Mouse (Mus musculus) c-Kit-negative CD71-positive TER-119-positive erythroid progenitor cells, embryonic 14.5 days (primary cell): ENCODE data around the gene Med7.
"Not testable (repeated sequence)": the region's sequence is repeated elsewhere in the genome, so short reads cannot be mapped to it uniquely, and the experiment has no call there.

Experiments used
- DNase-seq: peaks from one replicate; pipeline ENCODE4 v3.0.0-alpha.2; 2013; ENCODE audit warnings: low read depth, low spot score

Gene Med7

DNA sequence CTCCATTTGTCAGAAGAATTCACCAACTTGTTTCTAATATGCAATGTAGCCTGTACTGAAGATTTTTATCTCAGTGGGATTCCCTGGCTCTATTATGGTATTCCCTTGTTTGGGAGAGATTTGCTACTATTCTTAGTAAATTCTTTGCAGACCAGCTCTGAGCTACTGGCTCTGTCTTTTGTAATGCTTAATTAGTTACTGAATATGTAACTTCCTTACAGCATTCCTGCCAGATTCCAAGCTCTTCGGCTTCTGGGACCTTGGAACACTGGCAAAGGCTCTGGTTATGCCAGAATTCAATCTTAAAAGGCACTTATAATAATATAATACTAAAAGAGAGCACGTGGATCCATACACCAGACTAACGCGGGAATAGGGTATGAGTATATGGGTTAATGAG, 8.6 kb upstream of the Med7 start:
- DNase-seq: not testable (repeated sequence)

DNA sequence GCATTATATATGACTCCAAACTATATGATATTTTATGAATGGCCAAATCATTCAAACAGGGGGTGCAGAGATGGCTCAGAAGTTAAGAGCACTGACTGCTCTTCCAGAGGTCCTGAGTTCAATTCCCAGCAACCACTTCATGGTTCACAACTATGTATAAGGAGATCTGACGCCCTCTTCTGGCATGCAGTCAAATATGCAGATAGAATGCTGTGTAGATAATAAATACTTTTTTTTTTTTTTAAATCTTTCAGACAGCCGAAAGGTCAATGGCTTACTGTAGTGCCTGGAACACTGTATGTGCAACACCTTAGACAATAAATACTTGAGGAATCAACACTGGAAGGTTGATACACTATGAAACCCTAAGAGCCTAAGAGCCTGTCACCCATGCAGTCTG, 6.6 kb upstream of the Med7 start:
- no peak for DNase-seq

DNA sequence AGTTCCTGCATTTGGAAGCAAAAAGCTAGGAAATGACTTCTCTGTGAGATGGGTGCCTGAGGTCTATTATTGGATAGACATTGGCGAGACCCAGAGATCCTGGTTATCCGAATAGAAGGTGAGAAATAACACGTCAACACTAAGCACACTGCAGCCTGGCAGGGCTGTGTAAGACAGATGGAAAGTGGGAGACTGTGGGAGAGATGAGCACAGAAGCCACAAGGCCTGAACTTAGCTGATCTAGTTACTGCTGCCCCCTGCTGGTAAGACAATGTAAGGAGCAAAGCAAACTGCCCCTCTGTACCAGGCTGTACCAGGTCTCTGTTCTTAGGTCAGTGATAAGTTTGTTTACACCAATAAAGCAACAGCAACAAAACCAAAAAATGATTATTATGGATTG, 5.6 kb upstream of the Med7 start:
- DNase-seq: peak; percentile 69

DNA sequence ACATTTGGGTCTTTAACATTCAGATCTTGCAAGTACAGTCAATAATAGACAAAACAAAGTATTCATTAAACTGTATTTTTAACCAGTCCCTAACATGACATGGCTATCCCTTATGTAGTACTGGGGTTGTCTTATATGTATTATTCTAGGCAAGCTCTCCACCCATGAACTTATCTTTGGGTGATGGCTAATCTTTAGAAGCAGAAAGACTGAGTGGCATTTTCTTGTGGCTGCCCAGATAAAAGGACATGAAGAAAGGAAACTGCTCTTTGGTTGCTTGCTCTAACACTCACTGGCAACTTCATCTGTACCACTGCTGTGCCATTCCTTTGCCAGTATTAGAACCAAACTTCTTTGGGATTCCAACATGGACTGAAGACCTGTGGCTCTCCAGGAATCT, 1.4 kb upstream of the Med7 start:
- no peak for DNase-seq

DNA sequence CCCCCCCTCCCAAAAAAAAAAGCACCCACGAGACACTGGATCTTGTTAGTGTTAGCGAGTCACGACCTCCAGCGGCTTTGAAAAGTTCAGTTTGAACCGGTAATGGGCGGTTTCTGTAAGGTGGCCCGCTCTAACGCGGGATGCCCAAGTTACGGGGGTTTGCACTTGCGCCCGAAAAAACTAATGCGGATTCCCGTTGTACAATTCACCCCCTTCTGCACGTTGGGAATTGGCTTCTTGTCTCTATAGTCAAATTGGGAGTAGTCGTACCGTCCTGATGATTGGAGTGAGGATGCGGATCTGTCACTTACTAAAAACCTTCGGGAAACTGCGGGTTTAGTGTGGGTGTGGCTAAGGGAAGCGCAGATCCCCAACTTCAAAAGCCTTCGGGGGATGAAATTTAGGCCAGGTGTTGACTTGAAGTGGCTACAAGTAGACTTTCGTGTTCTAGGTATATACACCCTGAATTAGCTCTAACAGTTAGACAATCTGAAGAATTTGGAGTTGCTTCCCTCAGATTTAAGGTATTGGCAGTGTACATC, 805 bp downstream of the Med7 start:
- DNase-seq: peak; percentile 75

DNA sequence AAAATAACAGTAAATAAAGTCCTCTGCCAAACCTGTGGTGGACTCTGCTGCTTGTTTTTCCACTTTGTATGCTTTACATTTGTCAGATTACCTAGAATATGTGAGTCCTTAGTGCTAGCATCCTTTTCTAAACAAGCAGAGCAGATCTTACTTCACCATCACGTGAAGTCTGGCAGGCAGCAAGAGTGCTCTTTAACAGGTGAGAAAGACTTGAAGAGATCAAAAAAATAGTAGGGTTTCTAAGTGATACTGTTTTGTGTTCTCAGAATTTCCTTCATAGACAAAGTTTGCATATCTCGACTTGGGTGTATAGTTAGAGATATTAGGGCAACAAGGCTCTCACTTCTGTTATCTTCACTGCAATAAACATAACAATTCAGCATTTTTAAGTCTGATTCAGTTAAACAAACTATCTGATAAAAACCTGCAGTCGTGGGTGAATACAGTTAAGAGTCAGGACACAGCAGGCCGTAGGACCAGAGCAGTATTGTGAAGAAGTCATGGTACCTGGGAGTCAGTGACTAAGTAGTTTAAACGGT, 2.3 kb downstream of the Med7 start:
- no peak for DNase-seq

DNA sequence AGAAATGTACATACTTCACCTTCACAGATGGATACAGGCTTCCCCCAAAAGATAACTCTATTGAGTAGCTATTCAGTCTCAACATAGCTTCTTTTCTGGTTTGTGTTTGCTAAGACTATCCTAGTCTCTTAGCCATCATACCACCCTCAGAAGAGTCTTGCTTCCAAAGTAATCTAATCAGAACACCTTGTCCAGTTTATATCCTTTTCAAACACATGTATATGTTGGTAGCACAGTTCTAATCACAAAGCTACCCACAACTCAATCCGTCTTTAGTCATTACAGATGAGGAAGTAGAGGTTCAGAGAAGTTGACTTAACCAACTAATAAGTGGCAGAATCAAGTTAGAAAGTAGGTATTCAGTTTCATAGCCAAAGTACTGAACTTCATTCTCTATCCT, 5.0 kb downstream of the Med7 start:
- DNase-seq: no peak

DNA sequence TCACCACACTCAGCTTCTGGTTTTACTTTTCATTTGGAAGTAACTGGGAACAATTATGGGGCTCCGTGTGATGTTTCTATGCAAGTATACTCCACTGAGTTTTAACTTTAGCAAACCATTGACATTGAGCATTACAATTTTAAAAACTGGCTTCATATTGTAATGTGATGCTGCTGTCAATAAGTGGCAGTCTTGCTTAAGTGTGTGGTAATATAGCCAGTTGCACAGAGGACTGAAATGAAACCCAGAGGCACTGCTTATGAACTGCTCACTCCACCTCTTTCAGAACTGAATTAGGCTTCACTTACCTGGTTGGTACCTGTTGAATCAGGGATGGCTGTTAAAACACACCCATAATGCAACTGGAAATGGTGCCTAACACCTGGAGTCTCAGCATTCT, 6.4 kb downstream of the Med7 start:
- no peak for DNase-seq

DNA sequence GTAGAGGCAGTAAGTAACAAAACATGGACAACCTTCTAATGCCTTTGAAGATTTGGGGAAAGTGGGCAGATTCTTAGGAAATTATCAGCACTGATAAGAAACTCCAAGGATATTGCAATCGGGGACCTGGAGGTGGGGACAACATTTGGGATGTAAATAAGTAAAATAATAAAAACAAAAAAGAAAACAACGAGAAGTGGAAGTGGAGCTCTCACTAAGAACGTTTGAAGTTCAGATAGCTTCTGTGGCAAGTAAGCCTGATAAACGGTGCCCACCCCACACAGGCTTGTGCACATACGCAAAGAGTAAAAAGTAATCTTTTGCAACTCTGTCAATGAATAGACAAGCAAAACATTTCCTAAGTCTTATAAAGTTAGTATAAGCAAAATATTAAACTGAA, 7.3 kb downstream of the Med7 start:
- DNase-seq: no peak

DNA sequence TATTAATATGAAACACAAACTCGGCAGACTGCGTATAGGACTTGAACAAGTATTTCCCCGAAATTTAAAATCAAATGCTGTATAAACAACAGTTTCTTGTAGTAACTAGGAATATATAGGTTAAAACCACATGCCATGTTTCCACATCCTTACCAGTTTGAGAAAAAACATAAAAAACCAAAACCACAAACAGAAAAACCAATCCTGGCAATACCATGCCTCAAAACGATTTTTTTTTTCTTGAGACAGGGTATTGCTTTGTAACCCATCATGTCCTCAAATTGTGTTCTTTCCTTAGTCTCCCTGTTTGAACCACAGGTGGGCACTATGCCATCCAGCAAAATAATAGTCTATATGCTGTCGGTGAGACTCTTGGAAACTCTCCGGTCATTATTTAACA, 9.4 kb downstream of the Med7 start:
- no peak for DNase-seq

DNA sequence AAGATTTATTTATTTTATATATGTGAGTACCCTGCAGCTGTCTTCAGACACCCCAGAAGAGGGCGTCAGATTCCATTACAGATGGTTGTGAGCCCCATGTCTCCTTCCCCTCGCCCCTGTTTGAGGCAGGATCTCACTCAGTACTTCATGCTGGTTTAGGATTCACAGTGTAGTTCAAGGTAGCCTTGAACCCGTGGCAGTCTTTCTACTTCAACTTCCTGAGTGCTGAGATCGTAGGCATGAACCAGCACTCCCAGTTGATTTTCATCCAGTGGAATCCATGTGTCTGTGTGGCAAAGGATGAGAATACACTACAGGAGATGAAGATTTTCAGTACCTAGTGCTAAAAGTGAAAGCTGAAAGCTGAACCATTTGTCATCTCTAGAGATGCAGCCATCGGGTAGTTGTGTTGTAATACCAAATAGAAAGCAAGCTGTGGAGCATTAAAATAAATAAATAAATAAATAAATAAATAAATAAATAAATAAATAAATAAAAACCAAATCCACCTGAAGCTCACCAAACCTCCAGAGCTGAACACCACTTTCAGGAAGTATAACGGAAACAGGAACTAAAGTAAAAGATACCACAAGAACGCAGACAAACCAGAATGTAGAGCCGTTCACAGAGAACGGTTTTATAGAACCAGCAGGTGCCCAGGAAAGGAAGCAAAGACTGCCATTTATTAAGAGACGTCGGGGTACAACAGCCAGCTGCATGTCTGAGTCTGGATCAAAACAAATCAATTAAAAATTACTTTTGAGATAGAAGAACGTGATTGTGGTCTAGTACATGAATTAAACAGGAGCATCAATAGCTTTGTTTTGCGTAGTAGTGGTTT, 11.1 kb downstream of the Med7 start:
- DNase-seq: no peak

DNA sequence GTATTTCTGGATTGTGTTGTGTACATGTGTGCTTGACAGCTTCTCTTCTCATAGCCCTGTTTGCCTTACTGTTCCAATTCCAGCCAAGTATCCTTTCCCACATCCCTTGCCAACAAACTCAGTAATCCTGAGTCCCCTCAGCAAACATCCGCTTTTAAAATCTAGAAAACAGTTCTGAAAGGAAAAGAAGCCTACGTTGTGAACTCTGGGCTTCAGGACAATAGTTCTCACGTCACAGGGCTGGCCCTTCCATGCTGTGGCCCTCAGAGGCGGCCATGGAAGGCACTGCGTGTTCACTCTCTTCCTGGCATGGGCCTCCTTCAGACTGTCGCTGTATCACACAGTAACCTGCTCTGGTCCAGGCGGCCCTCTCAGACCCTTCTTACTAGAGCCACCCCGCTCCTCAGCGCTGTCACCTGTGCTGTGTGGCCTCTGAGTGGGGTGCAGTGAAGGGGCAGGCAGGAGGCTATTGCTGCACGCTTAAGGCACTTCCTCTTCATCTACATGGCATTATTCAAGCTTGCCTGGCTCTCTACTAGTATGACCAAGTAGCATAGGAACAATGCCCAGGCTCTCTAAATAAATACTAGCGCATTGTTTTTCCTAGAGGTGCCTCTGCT, 12.8 kb downstream of the Med7 start:
- DNase-seq: no peak

DNA sequence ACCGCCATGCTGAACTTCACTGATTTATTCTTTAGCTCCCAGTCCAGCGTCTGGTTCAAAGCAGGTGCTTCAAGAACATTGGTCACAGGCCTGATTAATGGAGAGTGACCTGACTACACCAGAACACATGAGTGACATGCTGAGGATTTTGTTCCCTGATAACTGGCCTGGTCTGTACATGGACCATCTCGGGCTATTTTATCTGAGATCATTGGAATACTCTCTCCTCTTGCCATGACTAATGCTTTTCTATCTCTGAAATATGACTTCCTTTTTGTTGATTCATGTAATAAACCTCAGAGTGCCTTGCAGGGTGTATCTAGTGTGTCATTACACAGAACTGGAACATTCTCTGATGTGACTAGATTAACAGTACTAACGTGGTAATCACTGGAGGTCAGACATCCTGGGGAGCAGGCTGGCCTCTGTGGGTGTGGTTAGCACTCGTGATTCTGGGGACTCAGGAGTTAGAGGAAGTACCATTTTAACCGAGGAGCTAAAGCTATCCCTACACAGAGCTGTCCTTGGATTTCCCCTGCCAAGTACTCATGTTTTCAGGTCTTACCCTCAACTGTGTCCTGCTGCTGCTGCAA, 17.8 kb downstream of the Med7 start, which contains the start of gene Havcr2:
Havcr2 (plus strand) TSS at position 483 of the 593 bp plus-strand sequence.
- DNase-seq: no peak

DNA sequence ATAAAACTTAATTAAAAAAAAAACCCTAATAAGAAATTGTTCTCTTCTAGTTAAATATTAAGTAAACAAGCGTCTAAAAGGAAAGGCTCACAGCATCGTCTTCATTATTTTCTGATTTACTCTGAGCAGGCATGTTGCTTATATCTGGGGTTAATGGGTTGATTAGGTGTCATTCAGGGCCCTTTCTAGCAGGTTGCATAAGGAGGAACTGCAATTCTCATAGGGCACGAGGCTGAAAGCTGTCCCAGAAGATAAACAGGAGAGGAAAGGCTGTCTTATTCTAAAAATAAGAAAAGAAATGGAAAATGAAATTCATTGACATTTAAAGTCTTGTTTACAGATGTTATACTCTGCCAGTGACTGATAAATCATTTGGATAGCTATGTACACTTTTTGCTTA, 23.2 kb downstream of the Med7 start:
- DNase-seq: no peak

DNA sequence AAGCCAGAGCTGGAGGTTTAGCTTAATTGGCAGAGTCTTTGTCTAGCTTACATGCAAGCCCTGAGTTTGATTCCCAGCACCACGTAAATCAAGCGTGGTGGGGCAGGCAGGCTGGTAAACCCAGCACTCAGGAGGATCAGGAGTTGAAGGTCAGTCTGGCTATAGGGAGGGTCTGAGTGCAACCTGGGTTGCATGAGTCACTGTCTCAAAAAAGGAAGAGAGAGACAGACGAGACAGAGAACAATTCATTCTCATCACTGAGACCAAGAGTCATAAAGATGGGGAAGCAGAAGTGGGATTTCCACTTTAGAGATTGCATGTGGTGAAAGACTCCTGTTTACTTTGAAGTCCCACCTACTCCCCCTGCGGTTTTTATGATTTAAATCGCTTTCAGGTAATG, 24.6 kb downstream of the Med7 start:
- DNase-seq: no peak

DNA sequence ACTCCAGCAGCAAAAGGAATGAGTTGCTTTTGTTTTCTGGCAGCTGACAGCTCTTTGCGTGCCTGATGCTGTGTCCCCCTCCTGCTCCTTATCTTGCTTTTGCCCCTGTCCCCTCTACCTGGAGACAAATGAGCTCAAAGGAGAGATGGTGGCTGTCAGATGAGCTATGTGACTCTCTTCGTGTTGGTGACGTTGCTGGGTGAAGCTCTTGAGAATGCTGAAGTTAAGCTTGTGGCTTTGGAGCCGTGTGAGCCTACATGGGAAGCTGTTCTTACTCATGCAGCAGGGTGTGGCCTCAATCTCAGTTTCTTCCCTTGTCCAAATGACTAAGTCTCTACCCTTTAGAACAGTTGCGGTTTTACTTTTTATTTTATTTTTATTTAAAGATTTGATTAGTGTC, 25.2 kb downstream of the Med7 start:
- DNase-seq: no peak

DNA sequence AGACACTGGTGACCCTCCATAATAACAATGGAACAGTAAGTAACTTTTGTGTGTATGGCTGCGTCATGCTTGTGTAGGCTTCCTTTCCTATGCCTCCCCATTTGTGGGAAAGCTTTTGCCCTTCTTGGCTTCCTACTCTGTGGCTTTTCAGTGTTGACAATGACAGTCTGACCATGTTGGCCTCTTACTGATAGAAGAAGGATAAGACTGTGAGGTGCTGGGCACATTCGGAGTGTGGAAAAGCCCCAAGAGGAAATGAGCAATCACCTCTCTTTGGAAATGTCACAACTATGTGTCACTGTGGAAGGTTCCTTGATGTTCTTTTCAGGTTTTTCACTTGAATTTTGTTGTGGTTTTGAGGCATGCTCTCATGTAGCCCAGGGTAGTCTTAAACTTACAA, 30.2 kb downstream of the Med7 start:
- DNase-seq: no peak

DNA sequence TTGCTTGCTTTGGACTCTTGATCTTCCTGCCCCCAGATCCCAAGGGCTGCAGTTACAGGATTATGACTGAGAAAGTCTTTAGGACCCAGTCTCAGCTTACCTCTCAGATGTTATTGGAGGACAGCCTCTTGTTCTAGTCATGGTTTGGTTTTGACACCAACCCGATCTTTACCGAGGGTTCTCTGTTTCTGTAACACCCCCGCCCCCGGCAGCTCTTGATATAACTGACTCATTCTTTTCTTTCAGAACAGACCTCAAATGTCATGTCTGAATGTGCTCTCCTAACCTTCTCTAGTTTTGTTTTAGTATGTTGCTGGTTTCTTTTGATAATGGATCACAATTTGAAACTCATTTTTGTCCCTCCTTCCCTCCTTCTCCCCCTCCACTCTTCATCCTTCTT, 37.5 kb downstream of the Med7 start:
- DNase-seq: no peak

DNA sequence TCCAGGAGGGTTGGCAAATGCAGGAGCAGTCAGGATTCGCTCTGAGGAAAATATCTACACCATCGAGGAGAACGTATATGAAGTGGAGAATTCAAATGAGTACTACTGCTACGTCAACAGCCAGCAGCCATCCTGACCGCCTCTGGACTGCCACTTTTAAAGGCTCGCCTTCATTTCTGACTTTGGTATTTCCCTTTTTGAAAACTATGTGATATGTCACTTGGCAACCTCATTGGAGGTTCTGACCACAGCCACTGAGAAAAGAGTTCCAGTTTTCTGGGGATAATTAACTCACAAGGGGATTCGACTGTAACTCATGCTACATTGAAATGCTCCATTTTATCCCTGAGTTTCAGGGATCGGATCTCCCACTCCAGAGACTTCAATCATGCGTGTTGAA, 42.6 kb downstream of the Med7 start:
- no peak for DNase-seq

DNA sequence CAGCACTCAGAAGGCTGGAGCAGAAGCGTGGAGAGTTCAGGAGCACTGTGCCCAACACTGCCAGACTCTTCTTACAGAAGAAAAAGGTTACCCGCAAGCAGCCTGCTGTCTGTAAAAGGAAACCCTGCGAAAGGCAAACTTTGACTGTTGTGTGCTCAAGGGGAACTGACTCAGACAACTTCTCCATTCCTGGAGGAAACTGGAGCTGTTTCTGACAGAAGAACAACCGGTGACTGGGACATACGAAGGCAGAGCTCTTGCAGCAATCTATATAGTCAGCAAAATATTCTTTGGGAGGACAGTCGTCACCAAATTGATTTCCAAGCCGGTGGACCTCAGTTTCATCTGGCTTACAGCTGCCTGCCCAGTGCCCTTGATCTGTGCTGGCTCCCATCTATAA, 43.8 kb downstream of the Med7 start:
- no peak for DNase-seq

DNA sequence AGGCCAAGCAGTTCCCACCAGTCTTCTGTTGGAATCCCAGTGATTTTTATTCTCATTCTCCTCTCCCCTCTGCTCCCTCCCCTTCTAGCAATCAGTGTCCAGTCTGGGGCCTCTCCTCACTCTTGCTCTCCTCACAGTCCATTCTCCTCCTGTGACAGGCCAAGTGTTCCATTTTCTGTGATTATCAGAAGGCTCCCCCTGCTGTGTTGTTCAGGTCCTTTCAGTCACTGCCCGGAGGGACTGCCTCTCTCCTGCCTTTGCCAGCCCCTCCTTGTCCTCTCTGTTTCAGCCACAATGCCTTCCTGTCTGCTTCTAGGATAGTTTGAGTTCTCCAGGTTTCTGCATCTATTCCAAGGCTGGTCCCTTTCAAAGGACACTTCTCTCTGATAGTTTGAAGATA, 51.5 kb downstream of the Med7 start:
- DNase-seq: no peak

DNA sequence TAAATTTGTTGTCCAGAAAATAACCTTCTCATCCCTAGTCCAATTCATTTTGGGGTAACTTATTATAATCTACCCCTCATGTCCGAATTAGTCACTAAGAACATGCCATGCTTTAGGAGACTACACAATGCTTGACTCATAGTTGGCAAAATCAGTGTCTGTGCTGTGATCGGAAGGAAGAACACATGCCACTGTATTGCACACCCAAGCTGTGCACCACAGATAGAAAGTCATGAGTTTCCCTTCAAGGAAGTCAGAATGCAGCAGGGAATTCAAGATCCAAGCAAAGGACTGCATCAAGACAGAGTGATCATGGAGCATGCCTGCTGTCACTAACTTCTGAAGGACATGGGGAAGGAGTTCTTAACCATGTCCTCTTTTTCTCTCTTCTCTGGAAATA, 51.9 kb downstream of the Med7 start:
- DNase-seq: no peak
